Mouse (Mus musculus): Measurements from ENCODE around the gene Acot7. TPM values are rescaled to one million over a fixed set of nuclear protein-coding genes. Genes with fewer than 3 reads are reported as not detected.

The Acot7 gene
- polyA plus RNA-seq, 1 experiment from 2014 or later: 118 TPM

GRCm38 (mm10) chr4:152313211-152313632 is 135.3 kb downstream of the Acot7 start:
- Histone ChIP-seq H3K27ac (no peak overlapping the region), H3K27me3 (ENCODE audit: insufficient read depth, poor library complexity, severe bottlenecking) (peaks cover 99% of the 10 kb centered on the region), H3K36me3 (peaks cover 8% of the 10 kb centered on the region; the same call in 1 of the 2 replicates), H3K4me3 (peak overlapping the region; percentile 45), H3K9me3 (no peaks in the 10 kb centered on the region), H3K4me1 (replicated peaks) (peaks cover 52% of the 10 kb centered on the region)
- WGBS: under 1% methylated on average over 29 of the region's 29 CpGs
- peak; percentile 51 for DNase-seq (ENCODE audit: low spot score)

DNA sequence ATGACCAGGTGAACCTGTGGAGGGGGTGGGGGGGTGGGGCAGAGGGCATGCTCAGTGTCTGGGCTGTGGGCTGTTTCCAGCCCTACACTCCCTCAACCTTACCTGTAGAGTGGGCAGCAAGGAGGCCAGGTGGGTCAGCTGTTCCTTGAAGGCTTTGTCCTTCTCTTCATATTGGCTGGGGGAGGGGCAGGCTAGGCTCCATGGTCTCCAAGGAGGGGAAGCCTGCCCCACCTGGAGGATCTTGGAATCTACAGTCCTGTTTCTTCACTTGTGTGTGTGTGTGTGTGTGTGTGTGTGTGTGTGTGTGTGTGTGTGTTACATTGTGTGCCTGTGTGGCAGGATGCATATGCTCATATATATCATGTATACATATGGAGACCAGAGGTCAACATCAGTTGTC is 136.0 kb downstream of the Acot7 start:
- Histone ChIP-seq H3K4me3 (peak overlapping the region; percentile 45), H3K27ac (0 out of 2 replicates have a peak overlapping the region, but pooled peaks have one; percentile 8), H3K27me3 (ENCODE audit: insufficient read depth, poor library complexity, severe bottlenecking) (peaks cover 100% of the 10 kb centered on the region), H3K4me1 (replicated peaks) (peaks cover 59% of the 10 kb centered on the region), H3K9me3 (no peaks in the 10 kb centered on the region), H3K36me3 (peaks cover 3% of the 10 kb centered on the region; the same call in 1 of the 2 replicates)
- peak; percentile 39 for DNase-seq (ENCODE audit: low spot score)

DNA sequence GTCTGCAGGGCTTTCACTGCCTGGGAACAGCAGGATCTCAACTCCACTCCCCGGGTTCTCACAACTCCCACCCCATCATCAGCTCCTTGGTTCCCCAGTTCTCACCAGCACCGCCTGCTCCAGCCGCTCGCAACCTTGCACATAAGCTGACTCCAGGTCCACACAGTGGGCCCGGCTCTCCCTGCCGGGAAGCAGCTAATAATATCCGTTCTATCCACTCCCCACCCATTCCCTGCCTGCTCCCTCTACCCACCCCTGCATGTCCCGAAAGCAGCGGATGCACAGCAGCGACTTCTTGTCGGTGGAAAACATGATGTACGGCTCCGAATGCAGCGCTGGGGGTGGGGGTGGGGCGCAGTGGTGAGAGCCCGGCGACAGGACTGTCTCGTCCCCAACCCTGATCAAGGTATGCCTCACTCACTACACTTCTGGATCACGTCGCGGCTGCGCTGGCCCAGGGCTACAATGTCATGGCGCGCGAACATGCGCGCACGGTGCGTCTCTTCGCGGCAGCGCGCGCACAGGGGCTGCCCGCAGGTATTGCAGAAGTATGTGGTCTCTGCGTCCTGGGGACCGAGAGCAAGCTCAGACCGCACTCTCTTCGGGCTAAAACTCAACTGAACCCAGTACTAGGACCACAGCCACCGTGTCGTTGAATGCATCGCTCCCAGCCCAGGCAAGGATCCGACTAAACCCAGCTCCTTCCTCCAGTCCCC is 137.7 kb downstream of the Acot7 start:
- no peaks in the 10 kb centered on the region for H3K9me3 ChIP-seq
- WGBS: 1% methylated on average over 43 of the region's 43 CpGs
- H3K4me1 ChIP-seq (replicated peaks): peaks cover 61% of the 10 kb centered on the region
- H3K27me3 ChIP-seq (ENCODE audit: insufficient read depth, poor library complexity, severe bottlenecking): peaks cover 90% of the 10 kb centered on the region
- H3K36me3 ChIP-seq: no peaks in the 10 kb centered on the region
- DNase-seq (ENCODE audit: low spot score): peak; percentile 26
- peak overlapping the region; percentile 44 for H3K4me3 ChIP-seq
- H3K27ac ChIP-seq: no peak overlapping the region

DNA sequence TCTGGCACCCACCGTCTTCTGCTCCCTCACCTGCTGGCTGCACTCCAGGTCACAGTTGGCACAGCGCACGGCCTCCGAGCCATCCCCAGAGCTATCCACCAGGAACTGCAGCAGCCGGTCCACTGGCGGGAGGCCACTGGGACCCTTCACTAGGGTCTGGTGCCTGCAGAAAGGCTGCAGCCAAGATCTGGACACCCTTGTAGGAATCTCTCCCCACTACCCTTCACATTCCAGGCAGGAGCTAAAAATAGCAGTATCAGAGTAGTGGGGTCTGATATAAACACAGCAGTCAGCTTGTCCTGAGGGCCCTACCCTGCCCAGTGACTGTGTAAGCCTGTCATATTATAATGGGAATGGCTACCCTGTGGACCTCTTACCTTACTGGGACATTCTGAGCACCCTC is 139.7 kb downstream of the Acot7 start:
- Histone ChIP-seq H3K36me3 (no peaks in the 10 kb centered on the region), H3K4me3 (no peak overlapping the region)
- DNase-seq (ENCODE audit: low spot score): no peak

DNA sequence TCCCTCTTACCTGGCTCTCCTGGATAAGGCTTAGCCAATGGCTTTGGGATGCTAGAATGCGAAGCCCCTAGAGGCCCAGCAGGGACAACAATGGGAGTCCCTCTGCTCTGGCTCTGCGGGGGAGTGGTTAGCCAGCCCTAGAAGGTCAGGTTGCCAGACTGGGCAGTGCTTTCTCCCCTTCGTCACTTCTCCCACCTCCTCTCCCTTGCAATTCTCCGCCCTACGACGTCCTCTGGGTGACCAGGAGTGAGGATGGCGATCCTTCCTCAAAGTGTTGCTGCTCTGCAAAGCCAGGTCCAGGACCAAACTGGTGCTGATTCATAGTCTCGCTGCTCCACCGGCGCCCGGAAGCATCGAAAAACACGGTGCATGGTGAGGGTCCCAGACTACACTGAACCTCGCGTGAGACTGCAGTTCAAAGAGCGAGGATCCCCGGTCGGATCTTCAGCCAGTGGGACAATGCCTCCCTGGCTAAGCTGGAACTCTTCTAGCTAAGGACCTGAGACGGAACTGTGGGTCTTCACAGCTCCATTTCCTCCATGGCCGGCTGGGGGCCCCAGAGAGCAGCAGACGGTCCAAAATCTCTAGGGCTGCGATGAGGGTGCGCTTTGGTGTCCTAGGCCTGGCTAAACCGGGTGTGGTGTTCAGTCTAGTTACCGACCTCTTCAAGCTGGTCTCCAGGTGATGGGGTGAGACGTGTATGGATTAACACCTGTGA is 140.7 kb downstream of the Acot7 start, which contains the start of gene Rnf207:
Rnf207 (minus strand) TSS at position 477 of the 718 bp plus-strand sequence.
- peaks cover 65% of the 10 kb centered on the region for H3K27me3 ChIP-seq (ENCODE audit: insufficient read depth, poor library complexity, severe bottlenecking)
- no peaks in the 10 kb centered on the region for H3K36me3 ChIP-seq
- H3K27ac ChIP-seq: peak within 1 kb of the TSS; percentile 37; the same call in 1 of the 2 replicates
- 4% methylated on average over 26 of the region's 26 CpGs for WGBS
- peak; percentile 59 for DNase-seq (ENCODE audit: low spot score)
- H3K4me1 ChIP-seq (replicated peaks): peaks cover 50% of the 10 kb centered on the region
- peak within 1 kb of the TSS; percentile 42 for H3K4me3 ChIP-seq
- H3K9me3 ChIP-seq: no peaks in the 10 kb centered on the region

More for the DNA sequence above, 139.7 kb downstream of the Acot7 start:
- Histone ChIP-seq H3K27ac (no peak overlapping the region), H3K4me1 (replicated peaks) (peaks cover 57% of the 10 kb centered on the region), H3K9me3 (no peaks in the 10 kb centered on the region), H3K27me3 (ENCODE audit: insufficient read depth, poor library complexity, severe bottlenecking) (peaks cover 75% of the 10 kb centered on the region)
- 92% methylated on average over 6 of the region's 6 CpGs for WGBS

Other genes starting within 250 kb of the Acot7 start
- gene Dnajc11, start 244.4 kb upstream of the Acot7 start, polyA plus RNA-seq (2016; fragmentation: Nextera tagmentation; extraction: Ambion mirVana): 102 and 108 TPM in 2 replicates
- gene Thap3, start 189.1 kb upstream of the Acot7 start, polyA plus RNA-seq (2016; fragmentation: Nextera tagmentation; extraction: Ambion mirVana): 34.5 and 36.2 TPM in 2 replicates
- 30.7 TPM in 2 replicates for gene Phf13, start 181.9 kb upstream of the Acot7 start, polyA plus RNA-seq (2016; fragmentation: Nextera tagmentation; extraction: Ambion mirVana)
- gene Klhl21, start 169.3 kb upstream of the Acot7 start, polyA plus RNA-seq (2016; fragmentation: Nextera tagmentation; extraction: Ambion mirVana): 7.7 and 8.7 TPM in 2 replicates
- 23.3 and 25.9 TPM in 2 replicates for gene Zbtb48, start 150.5 kb upstream of the Acot7 start, polyA plus RNA-seq (2016; fragmentation: Nextera tagmentation; extraction: Ambion mirVana)
- 0.65 and 0.67 TPM in 2 replicates for gene Tas1r1, start 139.6 kb upstream of the Acot7 start, polyA plus RNA-seq (2016; fragmentation: Nextera tagmentation; extraction: Ambion mirVana)
- gene Nol9, start 138.8 kb upstream of the Acot7 start, polyA plus RNA-seq (2016; fragmentation: Nextera tagmentation; extraction: Ambion mirVana): 37.7 and 38.9 TPM in 2 replicates
- gene Plekhg5, start 105.6 kb upstream of the Acot7 start, polyA plus RNA-seq (2016; fragmentation: Nextera tagmentation; extraction: Ambion mirVana): 9.6 and 12.4 TPM in 2 replicates
- 0.70 and 0.82 TPM in 2 replicates for gene Tnfrsf25, start 62.2 kb upstream of the Acot7 start, polyA plus RNA-seq (2016; fragmentation: Nextera tagmentation; extraction: Ambion mirVana)
- gene Espn, start 25.8 kb upstream of the Acot7 start, polyA plus RNA-seq (2016; fragmentation: Nextera tagmentation; extraction: Ambion mirVana): 1.6 and 6.5 TPM in 2 replicates
- gene Hes2, start 19.3 kb upstream of the Acot7 start, polyA plus RNA-seq (2016; fragmentation: Nextera tagmentation; extraction: Ambion mirVana): 4.2 and 4.7 TPM in 2 replicates
- gene Gpr153, start 96.1 kb downstream of the Acot7 start, polyA plus RNA-seq (2016; fragmentation: Nextera tagmentation; extraction: Ambion mirVana): 7.0 and 7.9 TPM in 2 replicates
- 9.2 and 17.3 TPM in 2 replicates for gene Hes3, start 113.5 kb downstream of the Acot7 start, polyA plus RNA-seq (2016; fragmentation: Nextera tagmentation; extraction: Ambion mirVana)
- gene Icmt, start 119.1 kb downstream of the Acot7 start, polyA plus RNA-seq (2016; fragmentation: Nextera tagmentation; extraction: Ambion mirVana): 22.3 and 29.1 TPM in 2 replicates
- gene Rnf207, start 140.9 kb downstream of the Acot7 start, polyA plus RNA-seq (2016; fragmentation: Nextera tagmentation; extraction: Ambion mirVana): 3.0 and 3.3 TPM in 2 replicates
- 276 and 327 TPM in 2 replicates for gene Rpl22, start 147.6 kb downstream of the Acot7 start, polyA plus RNA-seq (2016; fragmentation: Nextera tagmentation; extraction: Ambion mirVana)
- gene Chd5, start 160.5 kb downstream of the Acot7 start, polyA plus RNA-seq (2016; fragmentation: Nextera tagmentation; extraction: Ambion mirVana): 0.09 and 0.10 TPM in 2 replicates

Measured in hindbrain, embryonic 10.5 days (tissue).